44 mouse cellular contexts compared by ENCODE assay signal in genomic region chr16:22963293-22963692, GRCm38 (mm10). TPM values are rescaled to one million over a fixed set of nuclear protein-coding genes. Genes with fewer than 3 reads are reported as not detected.
"Had no signal": no experiment of that assay in that cellular context is flagged by ENCODE, and none has a peak within 500 bp of the region (broad histone marks: within the 10 kb centered on the region; RNA-seq: fewer than 3 reads in every experiment).

No protein-coding gene starts in this region.

- DNase-seq: left cerebral cortex, postnatal 4 days; liver, embryonic 13.5 days; lung, adult 18-20 months; lung, adult 2 months; lung, embryonic 14.5 days; lung, postnatal 10 days; lung, postnatal 14 days; lung, postnatal 36 days; lung, postnatal 4 days; midbrain, embryonic 14.5 days had no signal

- H3K36me3 ChIP-seq: limb, embryonic 10.5 days; limb, embryonic 12.5 days; limb, embryonic 13.5 days; limb, embryonic 15.5 days; liver, embryonic 12.5 days; liver, embryonic 13.5 days; liver, embryonic 15.5 days; lung, embryonic 15.5 days; midbrain, embryonic 10.5 days; midbrain, embryonic 12.5 days; midbrain, embryonic 13.5 days; midbrain, embryonic 15.5 days; neural tube, embryonic 12.5 days; neural tube, embryonic 13.5 days had no signal

- H3K9ac ChIP-seq: limb, embryonic 12.5 days; limb, embryonic 13.5 days; limb, embryonic 15.5 days; liver, embryonic 12.5 days; liver, embryonic 13.5 days; liver, embryonic 14.5 days; liver, embryonic 15.5 days; lung, embryonic 14.5 days; lung, embryonic 15.5 days; midbrain, embryonic 12.5 days; midbrain, embryonic 13.5 days; midbrain, embryonic 15.5 days; neural tube, embryonic 12.5 days; neural tube, embryonic 13.5 days had no signal

- H3K4me3 ChIP-seq: left cerebral cortex, adult 2 months; limb, embryonic 10.5 days; limb, embryonic 12.5 days; limb, embryonic 13.5 days; limb, embryonic 15.5 days; liver, embryonic 12.5 days; liver, embryonic 13.5 days; liver, embryonic 15.5 days; lung, embryonic 15.5 days; megakaryocyte, embryonic 14.5 days; midbrain, embryonic 10.5 days; midbrain, embryonic 12.5 days; midbrain, embryonic 13.5 days; midbrain, embryonic 15.5 days; myocyte; neural tube, embryonic 12.5 days; neural tube, embryonic 13.5 days had no signal

- ATAC-seq: liver, embryonic 12.5 days; lung, postnatal 0 days; midbrain, embryonic 13.5 days; midbrain, embryonic 15.5 days; midbrain, embryonic 16.5 days had no signal

- H3K4me1 ChIP-seq: limb, embryonic 10.5 days; limb, embryonic 12.5 days; limb, embryonic 13.5 days; limb, embryonic 15.5 days; liver, embryonic 12.5 days; liver, embryonic 13.5 days; liver, embryonic 15.5 days; lung, embryonic 15.5 days; megakaryocyte, embryonic 14.5 days; midbrain, embryonic 10.5 days; midbrain, embryonic 12.5 days; midbrain, embryonic 13.5 days; midbrain, embryonic 15.5 days; neural tube, embryonic 12.5 days; neural tube, embryonic 13.5 days had no signal

- H3K9me3 ChIP-seq: limb, embryonic 10.5 days; limb, embryonic 12.5 days; limb, embryonic 13.5 days; limb, embryonic 15.5 days; liver, embryonic 12.5 days; liver, embryonic 13.5 days; liver, embryonic 15.5 days; lung, embryonic 15.5 days; megakaryocyte, embryonic 14.5 days; midbrain, embryonic 10.5 days; midbrain, embryonic 12.5 days; midbrain, embryonic 13.5 days; midbrain, embryonic 15.5 days; neural tube, embryonic 12.5 days; neural tube, embryonic 13.5 days had no signal

- H3K4me2 ChIP-seq: limb, embryonic 12.5 days; limb, embryonic 13.5 days; limb, embryonic 15.5 days; liver, embryonic 12.5 days; liver, embryonic 13.5 days; liver, embryonic 15.5 days; lung, embryonic 14.5 days; lung, embryonic 15.5 days; midbrain, embryonic 11.5 days; midbrain, embryonic 12.5 days; midbrain, embryonic 13.5 days; midbrain, embryonic 15.5 days; neural tube, embryonic 12.5 days; neural tube, embryonic 13.5 days had no signal

- H3K27me3 ChIP-seq: limb, embryonic 12.5 days; limb, embryonic 13.5 days; limb, embryonic 15.5 days; liver, embryonic 12.5 days; liver, embryonic 13.5 days; liver, embryonic 15.5 days; lung, embryonic 15.5 days; megakaryocyte, embryonic 14.5 days; midbrain, embryonic 12.5 days; midbrain, embryonic 13.5 days; midbrain, embryonic 15.5 days; neural tube, embryonic 12.5 days; neural tube, embryonic 13.5 days had no signal

- H3K27ac ChIP-seq: left cerebral cortex, adult 2 months; limb, embryonic 10.5 days; limb, embryonic 12.5 days; limb, embryonic 13.5 days; limb, embryonic 15.5 days; liver, embryonic 12.5 days; liver, embryonic 13.5 days; liver, embryonic 14.5 days; liver, embryonic 15.5 days; lung, embryonic 15.5 days; macrophage; midbrain, embryonic 10.5 days; midbrain, embryonic 12.5 days; midbrain, embryonic 13.5 days; midbrain, embryonic 15.5 days; neural tube, embryonic 12.5 days; neural tube, embryonic 13.5 days had no signal

RNA-seq across cellular contexts. Expression of gene Hrg, which starts 12.4 kb away (rescaled TPM):
- total RNA-seq: left cerebral cortex, adult 2 months; left cerebral cortex, adult 8-10 months; left cerebral cortex, postnatal 10 days; left cerebral cortex, postnatal 14 days; left cerebral cortex, postnatal 25 days; left cerebral cortex, postnatal 36 days; left cerebral cortex, postnatal 4 days; megakaryocyte progenitor cell, adult 5-6 weeks; megakaryocyte, adult 5-6 weeks; megakaryocyte-erythroid progenitor cell, adult 5-6 weeks; midbrain, postnatal 0 days; monocyte, adult 5-6 weeks had no signal
- polyA plus RNA-seq: limb, embryonic 10.5 days; limb, embryonic 11.5 days; limb, embryonic 12.5 days; limb, embryonic 13.5 days; limb, embryonic 15.5 days; lung, embryonic 14.5 days; lung, embryonic 15.5 days; lung, embryonic 16.5 days; macrophage; midbrain, embryonic 11.5 days; midbrain, embryonic 13.5 days; midbrain, postnatal 0 days; myocyte; neural tube, embryonic 12.5 days had no signal

RNA-seq across cellular contexts. Expression of gene Fetub, which starts 45.2 kb away (rescaled TPM):
- total RNA-seq: left cerebral cortex, adult 2 months; left cerebral cortex, adult 8-10 months; left cerebral cortex, postnatal 14 days; left cerebral cortex, postnatal 25 days; left cerebral cortex, postnatal 36 days; left cerebral cortex, postnatal 4 days; megakaryocyte progenitor cell, adult 5-6 weeks; megakaryocyte, adult 5-6 weeks; megakaryocyte-erythroid progenitor cell, adult 5-6 weeks; midbrain, postnatal 0 days; monocyte, adult 5-6 weeks had no signal
- polyA plus RNA-seq: limb, embryonic 10.5 days; limb, embryonic 11.5 days; limb, embryonic 12.5 days; limb, embryonic 13.5 days; lung, embryonic 14.5 days; lung, embryonic 15.5 days; lung, embryonic 16.5 days; macrophage; midbrain, embryonic 10.5 days; midbrain, embryonic 11.5 days; midbrain, embryonic 12.5 days; midbrain, embryonic 13.5 days; midbrain, embryonic 14.5 days; midbrain, embryonic 15.5 days; midbrain, embryonic 16.5 days; neural tube, embryonic 11.5 days; neural tube, embryonic 12.5 days; neural tube, embryonic 13.5 days had no signal
